ENCODE assay signal across 12 mouse cellular contexts in the genomic region with DNA sequence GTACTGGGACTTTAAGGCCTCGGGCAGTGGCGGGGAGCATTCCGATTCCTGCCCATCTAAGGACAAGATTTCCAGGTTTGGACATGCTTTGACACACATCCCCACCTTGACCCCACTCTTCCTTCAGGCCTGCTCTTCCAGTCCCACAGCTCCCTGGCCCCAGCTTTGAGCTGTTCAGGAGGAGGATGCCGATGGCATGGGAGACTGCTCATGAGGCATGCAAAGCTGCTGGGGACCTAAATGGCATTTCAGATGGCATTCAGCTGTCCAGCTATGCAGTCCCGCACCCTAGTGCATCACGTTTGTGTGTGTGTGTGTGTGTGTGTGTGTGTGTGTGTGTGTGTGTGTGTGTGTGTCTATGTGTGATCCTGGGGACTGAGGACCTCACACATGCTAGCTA. TPM values are rescaled to one million over a fixed set of nuclear protein-coding genes. Genes with fewer than 3 reads are reported as not detected.
"Had no signal": no experiment of that assay in that cellular context is flagged by ENCODE, and none has a peak within 500 bp of the region (broad histone marks: within the 10 kb centered on the region; RNA-seq: fewer than 3 reads in every experiment).

No protein-coding gene starts in this region.

- H3K4me3 ChIP-seq: limb, embryonic 13.5 days; midbrain, embryonic 12.5 days had no signal

- H3K9ac ChIP-seq: limb, embryonic 13.5 days; liver, embryonic 14.5 days; midbrain, embryonic 12.5 days had no signal

- H3K4me2 ChIP-seq: limb, embryonic 13.5 days; midbrain, embryonic 12.5 days had no signal

- DNase-seq: layer of hippocampus, adult 9-11 months; layer of hippocampus, postnatal 36 days; lung, adult 18-20 months; right cerebral cortex, postnatal 14 days; thymus, postnatal 14 days had no signal

- H3K9me3 ChIP-seq: limb, embryonic 13.5 days; midbrain, embryonic 12.5 days had no signal

- H3K27ac ChIP-seq: hindbrain, postnatal 0 days; limb, embryonic 13.5 days; liver, embryonic 14.5 days; midbrain, embryonic 12.5 days; stomach, postnatal 0 days had no signal

- ATAC-seq: hindbrain, postnatal 0 days; midbrain, embryonic 16.5 days had no signal

- H3K27me3 ChIP-seq: limb, embryonic 13.5 days; midbrain, embryonic 12.5 days had no signal

RNA-seq across cellular contexts. Expression of a gene that starts 49.8 kb away (rescaled TPM):
- total RNA-seq: liver, adult 2 months had no signal
- polyA plus RNA-seq: liver, adult 2 months had no signal
